Mouse (Mus musculus) splenic B cell, adult 2 months (primary cell): ENCODE data around the gene Prelid1.

Experiments used
- DNase-seq: peaks from one replicate; pipeline ENCODE4 v3.0.0-alpha.2; 2011; ENCODE audit warnings: low read depth, low spot score
- H3K27me3 ChIP-seq: 2 replicates; pipeline ENCODE4 v1.6.1; 2012; ENCODE audit warnings: mild to moderate bottlenecking, low read length, moderate library complexity, mixed read lengths; ENCODE audit not compliant: control insufficient read depth, poor library complexity, insufficient read depth, severe bottlenecking
- H3K36me3 ChIP-seq: 2 replicates; pipeline ENCODE4 v1.6.1; 2012; ENCODE audit warnings: mild to moderate bottlenecking, low read length, moderate library complexity, mixed read lengths; ENCODE audit not compliant: control insufficient read depth, poor library complexity, insufficient read depth, severe bottlenecking

Gene Prelid1

DNA sequence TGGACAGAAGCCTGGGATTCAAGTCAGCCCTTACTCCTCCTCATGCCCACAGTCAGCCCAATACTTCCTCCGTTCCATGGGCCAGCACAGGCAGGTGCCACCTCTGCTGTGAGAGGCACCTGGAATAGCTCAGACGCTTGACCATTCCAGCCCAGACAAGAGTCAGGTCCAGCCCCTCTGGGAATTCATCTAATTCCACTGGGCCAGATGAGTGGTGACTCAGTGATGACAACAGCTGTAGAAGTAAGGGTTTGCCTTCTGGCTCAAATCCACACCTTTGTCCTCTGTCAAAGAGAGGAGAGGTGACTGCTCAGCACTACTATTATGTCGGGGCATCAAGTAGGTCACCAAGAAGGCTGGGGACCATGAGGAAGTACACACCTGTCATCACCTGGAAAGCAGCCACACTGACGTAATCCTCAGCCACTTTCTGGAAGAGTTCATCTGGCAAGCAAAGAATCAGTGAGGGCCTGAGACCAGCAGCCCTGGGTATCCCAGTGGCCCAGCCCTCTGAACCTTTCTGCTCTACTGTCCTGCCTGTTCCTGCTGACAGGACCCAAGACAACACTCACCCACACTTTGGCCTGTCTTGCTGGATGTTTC, at the start of gene Prelid1:
TSS of gene Prelid1 (plus strand) at position 570 of the 603 bp plus-strand sequence.
- DNase-seq = no peak
- H3K27me3 ChIP-seq = no peaks in the 10 kb centered on the region
- H3K36me3 ChIP-seq = no peaks in the 10 kb centered on the region; the same call in 1 of the 2 replicates

DNA sequence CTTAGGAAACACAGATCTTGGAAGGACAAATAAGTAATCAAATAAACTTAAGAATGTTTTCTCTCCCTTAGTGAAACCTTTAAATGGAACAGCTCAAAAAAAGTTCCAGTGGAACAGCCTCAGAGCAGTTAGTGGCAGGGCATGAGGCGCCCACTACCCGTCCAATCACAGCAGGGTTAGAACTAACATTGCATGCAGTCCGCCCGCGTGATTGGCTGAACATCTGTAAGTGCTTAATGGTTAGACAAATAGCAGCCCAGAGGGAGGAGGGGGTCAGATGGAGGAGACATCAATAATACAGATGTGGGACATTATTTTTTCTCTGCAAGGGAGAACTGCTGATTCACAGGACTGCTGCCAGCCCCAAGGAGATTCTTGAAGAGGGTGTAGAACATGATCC, 43.1 kb upstream of the Prelid1 start:
- Histone ChIP-seq H3K36me3 (peaks cover 25% of the 10 kb centered on the region), H3K27me3 (no peaks in the 10 kb centered on the region)
- no peak for DNase-seq

DNA sequence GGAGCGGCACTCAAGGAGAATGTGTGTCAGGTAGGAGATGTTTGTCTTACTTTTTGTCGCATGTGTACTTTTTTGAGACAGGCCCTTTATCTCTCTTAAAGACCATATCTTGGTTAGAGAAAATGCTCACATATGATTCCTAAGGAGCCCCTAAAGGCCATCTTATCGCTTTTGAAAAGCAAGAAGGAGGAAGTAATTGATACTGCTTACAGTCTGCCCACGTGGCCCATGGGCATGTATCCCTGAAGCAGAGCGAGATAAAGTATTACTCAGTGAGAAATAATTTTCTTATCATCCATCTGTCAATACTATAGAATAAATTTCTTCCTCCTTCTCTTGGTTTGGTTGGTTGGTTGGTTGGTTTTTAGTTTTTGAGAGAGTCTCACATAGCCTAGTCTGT, 42.7 kb upstream of the Prelid1 start:
- peaks cover 27% of the 10 kb centered on the region for H3K36me3 ChIP-seq
- DNase-seq = no peak

DNA sequence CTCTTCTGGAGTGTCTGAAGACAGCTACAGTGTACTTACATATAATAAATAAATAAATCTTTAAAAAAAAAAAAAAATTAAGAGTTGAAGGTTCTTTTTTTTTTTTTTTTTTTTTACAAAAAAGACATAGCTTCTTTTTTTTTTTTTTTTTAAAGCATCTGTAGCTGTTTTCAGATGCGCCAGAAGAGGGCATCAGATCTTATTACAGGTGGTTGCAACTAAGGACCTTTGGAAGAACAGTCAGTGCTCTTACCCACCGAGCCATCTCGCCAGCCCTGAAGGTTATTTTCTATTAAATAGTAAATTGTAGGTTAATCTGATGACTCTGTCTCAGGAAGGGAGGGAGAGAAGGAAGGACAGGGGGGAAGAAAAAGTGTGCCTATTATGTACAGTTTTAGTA, 31.4 kb upstream of the Prelid1 start:
- Histone ChIP-seq H3K27me3 (no peaks in the 10 kb centered on the region; the same call in 1 of the 2 replicates), H3K36me3 (peaks cover 26% of the 10 kb centered on the region)
- peak; percentile 50 for DNase-seq

More for the DNA sequence above, 42.7 kb upstream of the Prelid1 start:
- H3K27me3 ChIP-seq = no peaks in the 10 kb centered on the region

DNA sequence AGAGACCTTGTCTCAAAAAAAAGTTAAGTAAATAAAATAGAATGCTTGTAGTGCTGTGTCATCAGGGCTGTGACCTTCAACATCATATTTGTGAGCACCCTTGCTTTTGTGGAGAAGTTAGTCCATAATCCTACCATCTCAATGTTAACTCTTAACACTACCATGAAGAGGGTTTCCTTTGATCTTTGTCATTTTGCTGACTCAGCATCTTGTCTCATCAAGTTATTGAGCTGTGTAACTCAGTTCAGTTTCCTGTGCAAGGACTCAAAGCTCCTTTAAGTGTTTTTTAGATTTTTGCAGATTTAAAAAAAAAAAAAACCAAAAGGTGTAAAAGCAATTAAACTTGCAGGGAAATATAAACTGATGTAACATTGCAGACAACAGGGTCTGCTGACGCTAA, 23.5 kb upstream of the Prelid1 start:
- peaks cover 18% of the 10 kb centered on the region for H3K36me3 ChIP-seq
- no peaks in the 10 kb centered on the region for H3K27me3 ChIP-seq
- no peak for DNase-seq

DNA sequence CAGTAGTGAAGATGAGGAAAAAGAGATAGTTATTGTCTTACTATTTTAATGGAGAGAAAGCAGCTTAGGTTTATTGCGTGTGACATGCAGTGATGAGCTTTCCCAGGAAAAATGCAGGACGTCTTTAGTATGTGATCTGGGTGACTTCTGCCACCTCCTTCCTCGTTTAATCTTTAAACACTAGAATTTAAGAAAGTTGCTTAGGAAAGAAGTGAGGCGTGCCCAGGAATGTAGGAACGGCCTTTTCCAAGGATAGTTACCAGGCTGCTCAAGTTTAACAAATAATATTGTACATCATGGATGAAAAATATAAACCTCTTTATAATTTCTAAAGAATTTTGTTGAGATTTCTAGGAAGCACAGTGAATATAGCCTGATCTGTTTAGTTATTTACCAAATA, 19.4 kb upstream of the Prelid1 start:
- Histone ChIP-seq H3K27me3 (no peaks in the 10 kb centered on the region), H3K36me3 (peaks cover 26% of the 10 kb centered on the region)
- DNase-seq = no peak

DNA sequence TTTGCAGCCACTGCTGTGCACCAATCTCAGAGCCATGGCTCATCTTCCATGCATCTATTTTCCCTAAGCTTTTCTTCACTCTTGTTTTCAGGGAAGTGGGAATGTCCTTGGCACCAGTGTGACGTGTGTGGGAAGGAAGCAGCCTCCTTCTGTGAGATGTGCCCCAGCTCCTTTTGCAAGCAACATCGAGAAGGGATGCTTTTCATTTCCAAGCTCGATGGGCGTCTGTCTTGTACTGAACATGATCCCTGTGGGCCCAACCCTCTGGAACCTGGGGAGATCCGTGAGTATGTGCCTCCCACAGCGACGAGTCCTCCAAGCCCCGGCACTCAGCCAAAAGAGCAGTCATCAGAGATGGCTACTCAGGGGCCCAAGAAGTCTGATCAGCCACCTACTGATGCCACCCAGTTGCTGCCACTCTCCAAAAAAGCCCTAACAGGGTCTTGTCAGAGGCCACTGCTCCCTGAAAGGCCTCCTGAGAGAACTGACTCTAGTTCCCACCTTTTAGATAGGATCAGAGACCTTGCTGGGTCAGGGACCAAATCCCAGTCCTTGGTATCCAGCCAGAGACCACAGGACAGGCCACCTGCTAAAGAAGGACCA, 8.2 kb upstream of the Prelid1 start:
- Histone ChIP-seq H3K36me3 (peaks cover 33% of the 10 kb centered on the region), H3K27me3 (no peaks in the 10 kb centered on the region)

DNA sequence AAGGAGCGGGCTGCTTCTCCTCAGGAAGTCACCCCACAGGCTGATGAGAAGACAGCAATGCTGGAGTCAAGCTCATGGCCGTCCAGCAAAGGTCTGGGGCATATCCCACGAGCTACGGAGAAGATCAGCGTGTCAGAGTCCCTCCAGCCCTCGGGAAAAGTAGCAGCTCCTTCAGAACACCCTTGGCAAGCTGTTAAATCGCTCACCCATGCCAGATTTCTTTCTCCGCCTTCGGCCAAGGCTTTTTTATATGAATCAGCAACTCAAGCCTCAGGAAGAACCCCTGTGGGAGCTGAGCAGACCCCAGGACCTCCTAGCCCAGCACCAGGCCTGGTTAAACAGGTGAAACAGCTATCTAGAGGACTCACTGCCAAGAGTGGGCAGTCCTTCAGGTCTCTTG, 7.2 kb upstream of the Prelid1 start:
- no peaks in the 10 kb centered on the region for H3K27me3 ChIP-seq
- peaks cover 28% of the 10 kb centered on the region for H3K36me3 ChIP-seq
- DNase-seq = no peak

More for the DNA sequence above, 8.2 kb upstream of the Prelid1 start:
- no peak for DNase-seq

DNA sequence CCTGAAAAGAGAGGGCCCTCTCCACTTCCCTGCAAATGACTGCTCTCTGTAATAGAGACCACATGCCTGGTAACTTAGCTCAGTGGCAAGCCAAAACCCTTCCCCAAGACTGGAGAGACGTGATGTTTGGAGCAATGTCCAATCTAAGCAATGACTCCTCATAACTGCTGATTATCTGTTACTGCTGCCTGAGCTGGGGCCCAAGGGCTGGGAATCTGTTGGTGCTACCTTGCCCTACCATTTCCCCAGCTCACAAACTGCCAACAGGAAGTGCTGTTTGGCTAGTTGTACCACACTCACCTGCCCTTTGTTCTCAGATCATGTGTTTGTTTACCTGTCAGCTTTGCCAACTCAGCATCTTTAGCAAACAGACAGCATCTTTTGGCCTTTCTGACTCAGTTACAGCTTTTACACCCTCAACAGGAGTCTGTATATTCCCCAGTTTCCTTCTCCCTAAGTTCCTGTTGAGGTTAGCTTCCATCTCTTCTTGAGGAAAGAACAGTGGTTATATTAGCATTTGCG, 5.3 kb upstream of the Prelid1 start:
- no peak for DNase-seq

DNA sequence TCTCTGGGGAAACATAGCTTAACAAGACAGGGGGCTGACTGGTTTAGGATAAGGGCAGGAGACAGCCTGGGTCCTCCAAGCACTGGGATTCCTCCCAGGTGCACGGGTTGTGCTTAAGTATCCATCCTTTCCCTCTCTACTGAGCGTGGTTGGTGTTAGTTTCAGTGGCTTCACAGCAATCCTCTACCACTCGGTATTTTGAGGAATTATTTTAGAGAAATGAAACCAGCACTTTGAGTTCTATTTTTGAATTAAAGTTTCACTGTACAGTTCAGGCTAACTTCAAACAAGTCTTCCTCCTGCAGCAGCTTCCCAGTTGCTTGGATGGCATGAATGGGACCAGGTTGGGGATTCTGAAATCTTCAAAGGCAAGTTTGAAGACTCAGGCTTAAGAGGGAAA, 1.9 kb upstream of the Prelid1 start:
- DNase-seq = peak; percentile 46
- Histone ChIP-seq H3K27me3 (no peaks in the 10 kb centered on the region), H3K36me3 (peaks cover 4% of the 10 kb centered on the region)

More for the DNA sequence above, 5.3 kb upstream of the Prelid1 start:
- Histone ChIP-seq H3K27me3 (no peaks in the 10 kb centered on the region), H3K36me3 (peaks cover 21% of the 10 kb centered on the region)

DNA sequence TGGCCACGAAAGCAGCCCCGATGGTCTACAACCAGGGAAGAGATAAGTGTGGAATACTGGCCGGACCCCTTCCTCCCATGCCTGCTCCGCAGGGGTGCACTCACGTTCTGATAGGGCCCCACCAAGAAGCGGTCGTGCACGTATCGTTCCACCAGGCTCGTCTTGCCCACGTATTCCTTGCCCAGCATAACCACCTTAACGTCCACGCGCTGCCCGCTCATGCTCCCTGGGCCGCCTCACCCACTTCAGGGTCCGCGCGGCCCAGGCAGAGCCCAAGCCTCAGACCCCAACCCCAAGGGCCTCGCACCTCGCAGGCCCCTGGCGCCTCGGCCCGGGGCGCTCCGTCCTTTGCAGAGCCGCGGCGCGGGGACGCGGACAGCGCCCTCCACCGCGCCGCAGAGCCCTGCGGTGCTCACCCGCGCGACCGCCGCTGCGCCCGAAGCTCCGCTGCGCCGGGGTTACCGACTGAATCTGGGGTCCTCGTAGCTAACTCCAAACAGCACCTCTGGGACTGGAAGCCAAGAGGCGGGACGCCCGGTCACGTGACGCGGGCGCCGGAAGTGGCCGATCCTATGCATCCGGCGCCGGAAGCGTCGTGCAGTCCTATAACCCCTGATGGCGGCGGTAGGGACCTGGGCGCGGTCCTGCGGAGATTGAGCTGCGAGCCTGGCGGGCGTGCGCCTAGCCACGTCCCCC, 1.3 kb downstream of the Prelid1 start, which contains the start of gene Rab24:
TSS of gene Rab24 (minus strand) at position 513 of the 696 bp plus-strand sequence.
- DNase-seq = peak; percentile 88
- Histone ChIP-seq H3K27me3 (no peaks in the 10 kb centered on the region), H3K36me3 (peaks cover 6% of the 10 kb centered on the region)

DNA sequence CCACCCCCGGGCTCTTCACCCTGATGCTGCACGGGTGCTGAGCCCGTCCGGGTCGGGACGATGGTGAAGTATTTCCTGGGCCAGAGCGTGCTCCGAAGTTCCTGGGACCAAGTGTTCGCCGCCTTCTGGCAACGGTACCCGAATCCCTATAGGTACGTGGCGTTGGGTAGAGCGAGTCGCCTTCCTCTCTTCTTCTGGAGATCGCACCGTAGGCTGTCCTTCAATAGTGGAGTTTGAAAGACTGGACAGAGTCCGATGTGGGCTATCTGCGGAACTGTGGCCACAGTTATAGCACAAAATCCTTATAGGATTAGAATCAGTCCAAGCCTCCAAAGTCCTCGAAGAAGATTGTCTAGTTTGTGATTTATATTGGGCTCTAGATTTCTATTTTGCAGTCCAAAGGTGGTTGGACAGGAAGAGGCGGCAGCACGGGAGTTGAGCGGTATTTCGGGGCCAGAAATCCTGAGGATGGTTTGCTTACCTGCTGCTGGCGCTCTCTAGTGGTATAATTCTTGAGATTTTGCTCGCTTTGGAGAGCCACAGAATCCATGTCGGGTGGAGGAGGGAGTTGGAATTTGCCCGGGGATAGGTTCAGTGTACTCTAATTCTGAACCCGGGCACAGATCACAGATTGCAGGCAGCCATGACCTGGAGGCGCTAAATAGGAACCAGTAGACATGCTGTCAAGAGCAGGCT, 2.0 kb downstream of the Prelid1 start:
- H3K27me3 ChIP-seq = no peaks in the 10 kb centered on the region
- DNase-seq = peak; percentile 53
- H3K36me3 ChIP-seq = peaks cover 6% of the 10 kb centered on the region

DNA sequence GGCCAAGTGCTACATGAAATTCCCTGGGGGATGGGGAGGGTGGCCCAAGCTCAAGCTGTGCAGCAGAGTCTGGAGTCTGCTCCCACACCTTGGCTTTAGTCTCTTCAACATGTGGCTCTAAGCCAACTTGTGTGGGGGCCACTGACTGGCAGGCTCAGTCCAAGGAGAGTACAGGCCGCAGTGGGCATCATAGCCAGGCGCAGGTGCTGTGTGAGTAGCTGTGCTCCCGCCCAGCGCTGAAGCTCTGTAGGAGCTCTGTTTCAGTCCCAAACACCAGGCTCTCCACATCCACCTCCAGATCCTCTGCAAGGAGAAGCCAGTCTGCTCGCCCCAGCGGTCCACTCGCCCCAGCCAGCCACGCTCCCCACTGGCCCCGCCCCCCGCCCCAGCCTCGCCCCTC, 5.3 kb downstream of the Prelid1 start:
- Histone ChIP-seq H3K36me3 (peaks cover 6% of the 10 kb centered on the region; the same call in 1 of the 2 replicates), H3K27me3 (no peaks in the 10 kb centered on the region)
- DNase-seq = no peak

DNA sequence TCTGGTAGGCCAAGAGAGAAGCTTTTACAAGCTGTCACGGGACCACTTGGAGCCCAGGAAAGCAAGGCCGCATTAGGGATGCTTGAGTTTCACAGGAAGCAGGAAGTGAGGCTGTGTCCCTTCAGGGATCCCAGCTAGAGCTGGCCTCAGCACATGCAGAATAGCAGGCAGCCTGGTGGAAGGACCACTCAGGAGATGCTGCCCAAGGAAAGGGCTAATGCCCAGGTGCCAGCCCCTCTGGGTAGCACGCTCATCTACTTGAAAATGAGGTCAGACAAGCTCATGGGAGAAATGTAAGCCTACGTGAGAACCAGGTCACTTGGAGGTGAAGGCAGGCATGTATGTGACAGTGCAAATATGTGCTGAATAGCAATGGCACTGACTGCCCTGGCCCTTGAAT, 6.9 kb downstream of the Prelid1 start:
- peaks cover 6% of the 10 kb centered on the region; the same call in 1 of the 2 replicates for H3K36me3 ChIP-seq
- H3K27me3 ChIP-seq = no peaks in the 10 kb centered on the region
- no peak for DNase-seq
